Mouse (Mus musculus) embryo, embryonic 10 days (tissue): ENCODE results near the gene Ptprd.

Experiments used
- DNase-seq: peaks from one replicate; pipeline ENCODE4 v3.0.0-alpha.2; 2015; ENCODE audit warnings: low spot score

Ptprd gene

DNA sequence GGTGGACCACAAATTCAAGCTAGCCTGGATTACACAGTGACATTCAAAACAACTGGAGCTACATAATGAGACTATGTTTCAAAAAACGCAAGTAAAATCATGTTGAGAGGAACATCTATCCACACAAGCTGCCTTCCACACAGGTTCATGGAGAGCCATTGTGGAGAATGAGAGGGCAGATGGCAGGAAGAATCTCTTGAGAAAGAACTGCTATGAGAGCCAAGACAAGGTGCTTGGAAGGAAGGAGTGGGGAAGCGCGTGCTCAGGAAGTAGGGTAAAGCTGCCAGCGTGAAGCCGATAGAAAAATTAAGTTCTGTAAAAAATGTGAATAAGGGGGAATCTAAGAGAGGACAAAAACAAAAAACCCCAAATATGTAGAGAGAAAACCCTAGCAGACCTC, 1808.5 kb downstream of the Ptprd start:
- no peak for DNase-seq

DNA sequence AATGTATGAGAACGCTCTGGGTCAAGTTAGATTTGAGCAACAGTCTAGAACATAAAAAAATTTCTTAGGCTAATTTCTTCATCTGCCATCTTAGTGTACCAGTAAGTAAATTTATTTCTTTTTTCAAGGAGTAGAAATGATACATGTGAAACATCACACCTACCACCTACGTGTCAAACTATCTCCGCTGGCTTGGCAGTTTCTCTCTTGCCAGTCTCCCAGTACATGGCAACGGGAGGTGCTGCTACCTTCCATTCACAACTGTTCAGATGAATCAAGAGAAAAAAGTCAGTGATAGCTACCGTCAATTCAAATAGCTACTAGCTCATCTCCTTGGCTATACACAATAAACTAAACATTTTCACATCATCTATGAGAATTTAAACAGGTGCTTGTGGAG, 1823.9 kb downstream of the Ptprd start:
- DNase-seq: no peak

DNA sequence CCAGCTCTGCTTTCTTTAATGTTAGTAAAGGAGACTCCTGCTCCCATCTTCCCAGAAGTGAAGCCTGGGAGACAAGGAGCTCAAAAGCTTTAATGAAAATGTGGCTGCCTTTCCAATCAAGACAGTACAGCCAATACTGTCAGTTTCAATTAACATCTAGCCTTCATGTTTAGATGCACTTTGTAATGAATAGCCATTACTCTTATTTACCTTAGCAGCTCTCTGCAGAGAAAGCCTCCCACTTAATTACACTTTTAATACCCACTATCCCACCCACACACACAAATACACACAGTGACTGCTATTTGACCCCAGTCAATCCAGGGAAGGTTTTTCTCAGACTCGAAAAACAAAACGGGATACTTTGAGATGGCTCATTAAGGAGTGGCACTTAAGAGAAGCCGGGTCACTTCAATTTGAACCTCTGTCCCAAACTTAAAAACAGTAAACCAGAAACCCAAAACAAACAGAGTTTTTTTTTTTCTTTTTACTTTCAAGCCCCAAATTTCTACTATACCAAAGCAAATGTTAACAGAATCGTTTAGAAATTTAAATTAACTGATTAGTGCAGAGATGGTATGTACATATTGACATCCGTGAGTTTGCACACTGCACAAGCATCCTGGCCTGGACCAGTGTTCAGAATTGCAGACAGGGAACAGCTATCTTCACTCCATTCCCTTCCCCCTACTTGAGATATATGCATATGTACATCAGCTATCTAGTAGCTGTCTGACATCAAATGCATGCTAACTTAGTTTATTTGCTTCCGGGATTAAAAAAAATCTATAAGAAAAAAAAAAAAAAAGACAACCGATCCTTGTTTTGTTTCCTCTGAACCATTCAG, 1824.6 kb downstream of the Ptprd start:
- DNase-seq: no peak

GRCm38 (mm10) chr4:76385818-76386217, 1825.9 kb downstream of the Ptprd start:
- DNase-seq: no peak

GRCm38 (mm10) chr4:76380312-76380917, 1831.3 kb downstream of the Ptprd start:
- DNase-seq: no peak

GRCm38 (mm10) chr4:76370041-76370880, 1841.5 kb downstream of the Ptprd start:
- peak; percentile 48 for DNase-seq

- no peak for DNase-seq
These were observed 1842.7 kb downstream of the Ptprd start for GRCm38 (mm10) chr4:76369101-76369500.

GRCm38 (mm10) chr4:76368291-76368690, 1843.5 kb downstream of the Ptprd start:
- DNase-seq: no peak

GRCm38 (mm10) chr4:76367285-76367684, 1844.5 kb downstream of the Ptprd start:
- no peak for DNase-seq

DNA sequence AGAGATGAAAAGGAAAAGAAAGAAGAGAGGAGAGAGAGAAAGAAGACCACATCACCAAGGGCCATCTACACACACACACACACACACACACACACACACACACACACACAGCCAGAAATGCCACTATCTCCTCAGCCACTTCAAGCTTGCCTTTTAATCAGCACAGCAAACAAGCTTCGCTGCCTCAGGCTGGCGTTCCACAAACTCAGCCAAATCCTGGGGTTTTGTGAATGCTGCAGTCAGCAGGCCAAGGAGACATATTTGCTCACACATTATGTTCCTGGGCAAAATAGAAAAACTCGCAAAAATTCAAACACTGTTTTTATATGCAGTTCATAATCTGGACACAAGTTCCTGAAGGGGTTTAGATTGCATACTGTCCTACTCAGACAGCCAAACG, 1845.9 kb downstream of the Ptprd start:
- DNase-seq: no peak

- no peak for DNase-seq
These were observed 1850.2 kb downstream of the Ptprd start for GRCm38 (mm10) chr4:76361546-76361945.

DNA sequence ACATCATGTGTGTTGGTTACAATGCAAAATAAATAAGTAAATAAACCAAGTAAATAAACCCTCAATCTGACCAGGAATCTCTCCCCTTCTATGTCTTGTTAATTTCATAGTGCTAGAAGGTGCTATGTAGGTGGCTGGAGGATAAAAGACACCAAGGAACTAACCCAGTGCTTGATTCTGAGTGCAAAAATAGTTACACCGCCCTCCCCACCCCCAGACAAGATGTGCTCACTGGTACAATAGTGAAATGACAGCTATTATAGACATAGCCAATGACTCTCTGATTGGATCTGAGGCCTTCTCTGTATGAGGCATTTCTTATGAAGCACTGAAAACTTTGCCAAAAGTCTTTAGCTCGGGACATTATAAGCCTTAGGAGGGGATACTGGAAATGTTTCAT, 1857.6 kb downstream of the Ptprd start:
- DNase-seq: no peak

DNA sequence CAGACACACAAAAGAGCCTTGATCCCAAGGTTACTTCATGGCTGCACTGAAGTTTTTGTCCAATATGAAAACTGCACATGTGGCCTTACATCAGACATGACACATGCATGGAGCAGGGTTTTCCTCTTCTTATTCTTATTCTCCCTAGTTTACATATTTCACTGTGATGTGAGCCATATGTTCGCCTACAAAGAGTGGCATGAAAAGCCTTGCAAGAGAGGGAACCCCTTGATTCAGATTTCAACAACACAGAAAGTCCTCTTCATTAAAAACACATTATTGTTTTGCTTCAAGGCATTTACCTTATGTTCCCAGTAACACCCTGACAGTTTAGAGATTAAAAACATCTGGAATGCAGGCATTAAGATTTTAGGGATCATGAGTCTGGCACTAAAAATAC, 1859.3 kb downstream of the Ptprd start:
- no peak for DNase-seq

DNA sequence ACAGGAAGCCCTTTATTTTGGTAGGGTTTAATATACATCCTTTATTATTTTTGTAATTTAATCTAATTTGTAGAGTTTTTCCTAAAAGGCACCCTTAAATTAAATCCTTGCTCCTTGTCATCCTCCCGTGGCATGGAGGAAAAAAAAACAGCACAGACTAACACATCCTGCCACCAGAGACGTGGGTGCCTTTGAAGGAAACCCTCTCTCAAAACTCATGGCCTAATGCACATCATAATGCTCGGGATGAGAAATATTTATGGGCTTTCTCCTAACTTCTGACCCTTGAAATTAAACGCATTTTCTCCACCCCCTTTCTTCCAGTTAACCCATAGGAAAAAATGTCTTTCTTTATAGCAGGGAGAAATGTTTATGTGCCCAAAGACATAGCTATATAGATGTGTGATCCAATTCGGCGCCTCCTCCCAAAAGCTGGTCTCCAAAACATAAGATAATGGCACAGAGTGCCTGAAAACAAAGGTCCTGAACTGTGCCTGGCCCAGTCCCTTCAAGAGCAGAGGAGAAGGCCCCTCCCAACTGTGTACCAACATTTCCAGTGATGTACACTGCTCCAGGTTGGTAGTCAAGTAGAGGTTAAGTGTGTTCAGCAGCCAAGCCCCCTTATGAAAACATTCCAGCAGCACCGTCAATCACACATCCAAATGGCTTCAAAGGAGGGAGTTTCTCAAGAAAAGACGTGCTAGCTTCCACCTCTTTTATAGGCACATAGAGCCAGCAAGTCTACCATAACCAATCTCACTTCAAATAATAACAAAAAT, 1860.4 kb downstream of the Ptprd start:
- peak; percentile 51 for DNase-seq

GRCm38 (mm10) chr4:76350241-76350962, 1861.4 kb downstream of the Ptprd start:
- peak; percentile 23 for DNase-seq

- DNase-seq: no peak
These were observed 1867.7 kb downstream of the Ptprd start for GRCm38 (mm10) chr4:76344059-76344458.

GRCm38 (mm10) chr4:76337926-76338325, 1873.8 kb downstream of the Ptprd start:
- no peak for DNase-seq

DNA sequence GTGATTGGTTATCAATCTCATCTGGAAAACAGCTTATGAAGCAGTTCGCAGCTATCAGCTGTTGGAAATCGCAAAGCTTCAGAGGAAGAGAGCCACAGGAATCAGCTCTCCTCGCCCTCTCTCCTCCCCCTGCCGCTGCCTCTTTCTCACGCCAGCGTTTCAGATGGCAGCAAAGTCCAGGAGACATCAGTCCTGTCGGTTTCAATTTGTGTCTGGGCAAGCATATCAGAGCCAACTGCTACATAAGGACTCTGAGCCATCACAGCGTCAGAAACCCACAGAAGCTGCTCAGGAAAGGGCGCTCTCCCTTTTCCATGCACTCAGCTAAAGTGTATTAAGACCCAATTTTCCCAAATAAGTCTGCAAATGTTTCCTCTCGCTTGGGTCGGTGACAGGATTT, 1884.4 kb downstream of the Ptprd start:
- peak; percentile 68 for DNase-seq

DNA sequence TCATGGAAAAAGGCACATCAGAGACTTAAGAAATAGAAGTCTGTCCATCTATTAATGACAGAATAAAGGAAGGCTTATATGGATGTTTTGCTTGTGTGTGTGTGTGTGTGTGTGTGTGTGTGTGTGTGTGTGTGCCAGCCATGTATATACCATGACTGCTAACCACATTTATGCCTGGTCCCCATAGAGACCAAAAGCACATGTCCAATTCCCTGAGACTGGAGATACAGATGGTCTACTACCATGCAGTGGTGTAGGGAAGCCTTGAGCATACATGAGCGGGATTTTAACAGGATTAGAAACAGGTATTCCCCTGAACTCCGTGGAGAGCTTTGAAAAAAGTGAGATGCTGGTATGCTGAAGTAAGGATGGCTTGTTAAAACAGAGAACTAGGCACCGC, 1886.1 kb downstream of the Ptprd start:
- no peak for DNase-seq

DNA sequence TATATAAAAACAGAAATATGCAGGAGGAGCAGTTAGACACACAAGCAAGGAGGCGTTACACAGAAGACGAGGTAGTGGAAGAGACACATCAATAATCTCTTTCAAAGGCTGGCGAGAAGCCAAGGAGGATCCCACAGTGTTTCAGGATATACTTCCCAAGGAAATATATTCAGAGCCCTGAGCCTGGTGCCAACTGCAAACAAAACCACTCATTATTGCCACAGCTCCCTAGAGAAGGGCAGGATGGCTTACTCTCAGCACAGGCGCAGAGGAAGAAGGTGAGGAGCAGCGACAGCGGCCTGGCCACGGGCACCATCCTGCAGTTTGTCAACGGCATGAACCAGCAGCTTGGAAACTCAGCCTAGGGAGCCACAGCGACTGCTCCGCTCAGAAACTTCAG, 1886.8 kb downstream of the Ptprd start:
- no peak for DNase-seq

GRCm38 (mm10) chr4:76324509-76324908, 1887.3 kb downstream of the Ptprd start:
- DNase-seq: no peak
